Mouse (Mus musculus): ENCODE data around the gene Igsf11. TPM values are rescaled to one million over a fixed set of nuclear protein-coding genes. Genes with fewer than 3 reads are reported as not detected.

The Igsf11 gene
- polyA plus RNA-seq, 1 experiment from 2014 or later = 0.31 TPM

- H3K9me3 ChIP-seq (replicated peaks) = no peaks in the 10 kb centered on the region
- WGBS = 10% methylated on average over 4 of the region's 4 CpGs
- no peak overlapping the region for H3K27ac ChIP-seq (ENCODE audit: poor library complexity, severe bottlenecking)
- no peaks in the 10 kb centered on the region for H3K4me1 ChIP-seq (replicated peaks)
- no peak overlapping the region for H3K9ac ChIP-seq
- ATAC-seq (ENCODE audit: insufficient number of reproducible peaks, low FRiP score) = no peak
- H3K36me3 ChIP-seq = no peaks in the 10 kb centered on the region
- 0 out of 2 replicates have a peak, but pooled peaks cover 5% of the 10 kb centered on the region for H3K27me3 ChIP-seq (replicated peaks)
- no peak overlapping the region for H3K4me2 ChIP-seq
- H3K4me3 ChIP-seq = no peak overlapping the region
These were observed 156.4 kb downstream of the Igsf11 start for GRCm38 (mm10) chr16:39048889-39049288.

GRCm38 (mm10) chr16:39052971-39053370, 160.5 kb downstream of the Igsf11 start:
- Histone ChIP-seq H3K27me3 (replicated peaks) (no peaks in the 10 kb centered on the region), H3K27ac (ENCODE audit: poor library complexity, severe bottlenecking) (no peak overlapping the region), H3K9ac (no peak overlapping the region), H3K4me2 (no peak overlapping the region), H3K9me3 (replicated peaks) (no peaks in the 10 kb centered on the region), H3K4me3 (no peak overlapping the region), H3K36me3 (no peaks in the 10 kb centered on the region), H3K4me1 (replicated peaks) (peaks cover 11% of the 10 kb centered on the region)
- no peak for ATAC-seq (ENCODE audit: insufficient number of reproducible peaks, low FRiP score)
- 0% methylated on average over 2 of the region's 2 CpGs for WGBS

DNA sequence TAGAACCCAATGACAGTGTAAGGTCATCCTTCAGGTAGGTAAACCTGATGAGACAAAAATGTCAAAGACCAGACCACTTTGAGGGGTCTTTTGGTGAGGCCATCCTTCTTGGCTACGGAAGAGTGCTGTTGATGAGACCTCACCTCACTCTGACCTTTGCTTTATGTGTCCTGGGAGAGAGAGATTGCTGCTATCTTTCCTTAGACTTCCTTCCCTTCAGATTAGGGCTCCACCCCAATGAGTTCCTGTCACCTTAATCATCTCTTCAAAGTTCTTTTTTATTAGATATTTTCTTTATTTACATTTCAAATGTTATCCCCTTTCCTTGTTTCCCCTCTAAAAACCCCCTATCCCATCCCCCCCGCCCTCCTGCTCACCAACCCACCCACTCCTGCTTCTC, 161.3 kb downstream of the Igsf11 start:
- H3K4me1 ChIP-seq (replicated peaks) = peaks cover 11% of the 10 kb centered on the region
- no peak for ATAC-seq (ENCODE audit: insufficient number of reproducible peaks, low FRiP score)
- no peaks in the 10 kb centered on the region for H3K27me3 ChIP-seq (replicated peaks)
- no peak overlapping the region for H3K9ac ChIP-seq
- H3K27ac ChIP-seq (ENCODE audit: poor library complexity, severe bottlenecking) = no peak overlapping the region
- no peak overlapping the region for H3K4me3 ChIP-seq
- no peaks in the 10 kb centered on the region for H3K36me3 ChIP-seq
- H3K4me2 ChIP-seq = no peak overlapping the region
- WGBS = 57% methylated on average over 2 of the region's 2 CpGs
- 0 out of 2 replicates have a peak, but pooled peaks cover 4% of the 10 kb centered on the region for H3K9me3 ChIP-seq (replicated peaks)

GRCm38 (mm10) chr16:39056061-39056460, 163.6 kb downstream of the Igsf11 start:
- 20% methylated on average over 6 of the region's 6 CpGs for WGBS
- ATAC-seq (ENCODE audit: insufficient number of reproducible peaks, low FRiP score) = no peak
- H3K4me2 ChIP-seq = peak overlapping the region; percentile 64; the same call in 1 of the 2 replicates
- H3K4me3 ChIP-seq = no peak overlapping the region
- 0 out of 2 replicates have a peak, but pooled peaks cover 4% of the 10 kb centered on the region for H3K9me3 ChIP-seq (replicated peaks)
- H3K27ac ChIP-seq (ENCODE audit: poor library complexity, severe bottlenecking) = no peak overlapping the region
- no peaks in the 10 kb centered on the region for H3K27me3 ChIP-seq (replicated peaks)
- no peaks in the 10 kb centered on the region for H3K36me3 ChIP-seq
- peaks cover 11% of the 10 kb centered on the region for H3K4me1 ChIP-seq (replicated peaks)
- H3K9ac ChIP-seq = no peak overlapping the region

DNA sequence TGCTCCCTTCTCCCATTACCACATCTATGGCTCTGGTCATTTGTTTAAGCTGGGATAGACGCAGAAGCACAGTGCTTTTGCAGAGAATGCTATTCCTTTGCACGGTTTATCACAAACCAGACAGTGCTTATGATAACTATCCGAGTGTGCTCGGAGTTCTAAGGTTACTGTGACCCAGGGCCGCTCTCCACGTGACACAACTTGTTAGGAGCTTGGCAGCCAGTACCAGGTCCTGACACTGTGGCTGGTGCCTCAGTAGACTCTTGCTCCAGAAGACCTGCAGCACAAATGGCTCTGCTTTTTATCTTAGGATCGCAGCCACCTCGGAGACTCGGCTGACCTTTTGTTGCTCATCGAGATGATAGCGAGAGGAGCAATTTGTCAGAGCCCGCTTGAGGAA, 164.5 kb downstream of the Igsf11 start:
- peak overlapping the region; percentile 64 for H3K4me2 ChIP-seq
- H3K27ac ChIP-seq (ENCODE audit: poor library complexity, severe bottlenecking) = no peak overlapping the region
- H3K4me1 ChIP-seq (replicated peaks) = peaks cover 11% of the 10 kb centered on the region
- no peaks in the 10 kb centered on the region for H3K27me3 ChIP-seq (replicated peaks)
- peak overlapping the region; percentile 26 for H3K4me3 ChIP-seq
- H3K36me3 ChIP-seq = no peaks in the 10 kb centered on the region
- H3K9ac ChIP-seq = peak overlapping the region; percentile 36; the same call in 1 of the 2 replicates
- WGBS = 14% methylated on average over 12 of the region's 12 CpGs
- 0 out of 2 replicates have a peak, but pooled peaks cover 4% of the 10 kb centered on the region for H3K9me3 ChIP-seq (replicated peaks)
- ATAC-seq (ENCODE audit: insufficient number of reproducible peaks, low FRiP score) = no peak

DNA sequence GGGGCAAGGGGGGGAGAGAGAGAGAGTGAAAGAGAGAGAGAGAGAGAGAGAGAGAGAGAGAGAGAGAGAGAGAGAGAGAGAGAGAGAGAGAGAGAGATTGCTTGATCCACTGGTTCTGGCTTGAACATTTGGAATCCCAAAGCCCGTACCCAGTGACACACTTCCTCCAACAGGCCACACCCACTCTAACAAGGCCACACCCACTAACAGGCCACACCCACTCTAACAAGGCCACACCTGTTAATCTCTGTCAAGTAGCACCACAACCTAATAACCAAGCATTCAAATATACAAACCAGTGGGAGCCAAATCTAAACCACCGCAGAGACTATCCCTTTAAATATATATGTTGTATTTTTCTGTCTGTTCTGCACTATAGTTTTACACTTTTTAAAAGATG, 166.4 kb downstream of the Igsf11 start:
- H3K9ac ChIP-seq = no peak overlapping the region
- H3K4me3 ChIP-seq = no peak overlapping the region
- H3K36me3 ChIP-seq = no peaks in the 10 kb centered on the region
- no peak overlapping the region for H3K27ac ChIP-seq (ENCODE audit: poor library complexity, severe bottlenecking)
- no peak for ATAC-seq (ENCODE audit: insufficient number of reproducible peaks, low FRiP score)
- H3K27me3 ChIP-seq (replicated peaks) = no peaks in the 10 kb centered on the region
- 92% methylated on average over 2 of the region's 2 CpGs for WGBS
- H3K4me2 ChIP-seq = no peak overlapping the region
- peaks cover 11% of the 10 kb centered on the region for H3K4me1 ChIP-seq (replicated peaks)
- H3K9me3 ChIP-seq (replicated peaks) = 0 out of 2 replicates have a peak, but pooled peaks cover 4% of the 10 kb centered on the region

DNA sequence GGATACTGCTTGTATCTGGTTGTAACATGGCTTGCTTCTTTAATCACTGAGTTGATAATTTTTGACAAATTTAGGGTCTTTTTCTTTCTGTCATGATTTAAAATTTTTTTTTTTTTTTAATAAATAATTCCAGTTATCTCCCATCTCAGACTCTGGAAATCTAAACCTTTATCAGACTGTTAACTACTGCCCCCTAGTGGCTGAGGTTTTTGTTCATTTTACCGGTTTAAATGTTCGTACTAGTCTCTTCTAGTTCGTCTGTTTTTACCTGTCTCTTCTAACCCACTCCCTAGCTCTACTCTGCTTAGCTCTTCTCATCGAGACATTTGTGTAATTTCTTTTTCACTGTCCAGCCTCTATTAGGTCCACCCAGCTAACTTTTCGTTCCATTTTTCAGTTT, 170.1 kb downstream of the Igsf11 start:
- H3K9me3 ChIP-seq (replicated peaks) = 0 out of 2 replicates have a peak, but pooled peaks cover 4% of the 10 kb centered on the region
- no peak overlapping the region for H3K27ac ChIP-seq (ENCODE audit: poor library complexity, severe bottlenecking)
- H3K4me1 ChIP-seq (replicated peaks) = peaks cover 5% of the 10 kb centered on the region; the same call in 1 of the 2 replicates
- H3K4me3 ChIP-seq = no peak overlapping the region
- H3K36me3 ChIP-seq = no peaks in the 10 kb centered on the region
- H3K9ac ChIP-seq = no peak overlapping the region
- ATAC-seq (ENCODE audit: insufficient number of reproducible peaks, low FRiP score) = no peak
- 28% methylated on average over 5 of the region's 5 CpGs for WGBS
- H3K27me3 ChIP-seq (replicated peaks) = no peaks in the 10 kb centered on the region; the same call in 1 of the 2 replicates
- H3K4me2 ChIP-seq = no peak overlapping the region

DNA sequence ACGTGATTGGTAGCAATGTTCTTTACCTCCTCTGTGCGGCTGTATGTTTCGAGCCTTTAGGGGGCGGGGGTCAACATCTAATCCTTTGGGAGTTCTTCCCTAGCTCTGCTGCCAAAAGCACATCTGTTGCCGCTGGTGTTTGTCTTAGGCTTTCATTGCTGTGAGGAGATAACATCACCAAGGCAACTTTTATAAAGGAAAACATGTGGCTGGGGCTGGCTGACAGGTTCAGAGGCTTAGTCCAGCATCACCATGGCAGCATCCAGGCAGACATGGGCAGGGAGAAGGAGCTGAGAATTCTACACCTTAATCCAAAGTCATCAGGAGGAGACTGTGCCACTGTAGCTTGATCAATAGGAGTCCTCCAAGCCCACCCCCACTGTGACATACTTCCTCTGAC, 173.1 kb downstream of the Igsf11 start:
- H3K27ac ChIP-seq (ENCODE audit: poor library complexity, severe bottlenecking) = no peak overlapping the region
- 0 out of 2 replicates have a peak, but pooled peaks have one; percentile 29 for ATAC-seq (ENCODE audit: insufficient number of reproducible peaks, low FRiP score)
- no peak overlapping the region for H3K4me3 ChIP-seq
- H3K36me3 ChIP-seq = no peaks in the 10 kb centered on the region
- H3K4me2 ChIP-seq = no peak overlapping the region
- no peaks in the 10 kb centered on the region; the same call in 1 of the 2 replicates for H3K27me3 ChIP-seq (replicated peaks)
- H3K4me1 ChIP-seq (replicated peaks) = peaks cover 5% of the 10 kb centered on the region; the same call in 1 of the 2 replicates
- no peaks in the 10 kb centered on the region for H3K9me3 ChIP-seq (replicated peaks)
- H3K9ac ChIP-seq = no peak overlapping the region
- WGBS = 28% methylated on average over 5 of the region's 5 CpGs

- H3K9me3 ChIP-seq (replicated peaks) = no peaks in the 10 kb centered on the region
- H3K4me3 ChIP-seq = no peak overlapping the region
- H3K27me3 ChIP-seq (replicated peaks) = no peaks in the 10 kb centered on the region
- no peak for ATAC-seq (ENCODE audit: insufficient number of reproducible peaks, low FRiP score)
- 58% methylated on average over 3 of the region's 3 CpGs for WGBS
- no peak overlapping the region for H3K4me2 ChIP-seq
- no peak overlapping the region for H3K27ac ChIP-seq (ENCODE audit: poor library complexity, severe bottlenecking)
- no peaks in the 10 kb centered on the region for H3K36me3 ChIP-seq
- no peaks in the 10 kb centered on the region for H3K4me1 ChIP-seq (replicated peaks)
- no peak overlapping the region for H3K9ac ChIP-seq
These were observed 179.0 kb downstream of the Igsf11 start for GRCm38 (mm10) chr16:39071431-39071830.

Other genes with a start within 250 kb of the Igsf11 start
- 43.1 and 47.7 TPM in 2 replicates for gene Arhgap31, start 179.4 kb upstream of the Igsf11 start, polyA plus RNA-seq (2016; fragmentation: Nextera tagmentation; extraction: Ambion mirVana)
- 26.6 and 29.8 TPM in 2 replicates for gene B4galt4, start 150.4 kb upstream of the Igsf11 start, polyA plus RNA-seq (2016; fragmentation: Nextera tagmentation; extraction: Ambion mirVana)
- 21.2 and 21.4 TPM in 2 replicates for gene Upk1b, start 92.3 kb upstream of the Igsf11 start, polyA plus RNA-seq (2016; fragmentation: Nextera tagmentation; extraction: Ambion mirVana)
- gene 4930435E12Rik, start 63.9 kb upstream of the Igsf11 start, polyA plus RNA-seq (2016; fragmentation: Nextera tagmentation; extraction: Ambion mirVana) = not detected in 2 replicates